Mouse (Mus musculus) bone marrow macrophage, adult 2 months (primary cell): ENCODE measurements around the gene Cycs.

ENCODE experiments used
- CTCF ChIP-seq: IDR thresholded peaks from 2 replicates; pipeline ENCODE4 v1.5.1; 2012; ENCODE audit warnings: low read depth, mild to moderate bottlenecking, low read length, moderate library complexity
- POLR2A ChIP-seq: IDR thresholded peaks from 2 replicates; pipeline ENCODE4 v1.6.1; 2012; ENCODE audit warnings: mild to moderate bottlenecking, low read depth, low read length, borderline replicate concordance

- TF ChIP-seq POLR2A (no peak), CTCF (no peak)
Measured at GRCm38 (mm10) chr6:50558877-50559276, 7.5 kb downstream of the Cycs start.
